Mouse (Mus musculus): Measurements from ENCODE around the gene Mkrn2.

The Mkrn2 gene

DNA sequence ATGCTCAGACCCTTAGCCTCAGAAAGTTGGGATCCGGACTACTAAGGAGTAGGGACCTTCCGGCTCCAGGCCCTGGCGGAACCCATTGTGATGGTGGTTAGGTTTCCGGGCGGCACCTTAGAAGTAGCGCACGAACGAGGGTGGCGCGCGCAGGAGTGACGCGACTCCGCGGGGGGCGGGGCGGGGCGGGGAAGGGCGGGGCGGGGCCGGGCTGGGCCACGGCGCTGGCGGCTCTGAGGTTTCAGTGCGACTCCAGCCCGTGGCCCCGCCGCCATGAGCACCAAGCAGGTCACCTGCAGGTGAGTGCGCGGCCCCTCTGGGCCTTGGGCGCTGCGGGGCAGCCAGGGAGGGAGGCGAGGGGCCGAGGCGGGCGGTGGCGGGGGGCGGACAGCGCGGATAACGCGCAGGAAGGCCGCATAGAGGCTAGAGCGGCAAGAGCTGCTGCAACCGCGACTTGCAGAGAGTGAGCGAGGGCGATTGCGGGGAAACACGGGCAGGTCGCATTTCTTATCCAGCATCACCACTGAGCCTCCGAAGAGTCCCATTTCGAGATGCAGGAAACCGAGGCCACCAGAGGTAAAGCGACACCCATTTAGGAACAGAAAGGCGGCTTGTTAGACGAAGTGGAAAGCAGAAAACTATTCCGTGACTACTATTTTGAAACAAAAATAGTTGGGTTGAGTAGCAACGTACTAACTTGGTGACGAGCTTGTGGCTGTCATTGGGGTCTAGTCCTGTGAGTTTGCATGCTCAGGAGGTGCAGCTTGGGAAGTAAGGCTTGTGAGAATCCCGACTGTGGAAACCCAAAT, at the start of gene Mkrn2:
Gene Mkrn2, plus strand, starts transcription at position 188 of the 809 bp plus-strand sequence.
- DNase-seq (ENCODE audit: inconsistent ontology term): peak; percentile 86

GRCm38 (mm10) chr6:115555485-115555884, 46.2 kb upstream of the Mkrn2 start:
- peak; percentile 54 for DNase-seq (ENCODE audit: inconsistent ontology term)

DNA sequence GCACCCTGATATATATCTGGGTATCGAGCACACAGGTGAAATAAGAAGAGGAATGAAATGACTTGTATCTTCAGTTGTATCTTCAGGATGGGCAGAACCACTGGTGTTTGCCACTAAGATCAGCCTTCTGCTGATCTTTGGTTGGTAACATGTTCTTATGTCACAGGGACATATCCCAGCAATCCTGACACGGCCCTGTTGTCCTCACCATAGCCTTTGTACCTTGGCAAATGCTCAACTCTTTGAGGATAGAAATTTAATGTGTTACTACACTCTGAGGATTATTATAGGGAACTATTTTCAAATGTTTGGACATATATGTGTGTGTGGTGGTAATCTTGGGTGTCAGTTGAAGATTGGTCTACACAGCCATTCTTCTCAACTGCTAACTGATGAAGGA, 43.5 kb upstream of the Mkrn2 start:
- DNase-seq (ENCODE audit: inconsistent ontology term): no peak

- DNase-seq (ENCODE audit: inconsistent ontology term): peak; percentile 24
Observed at GRCm38 (mm10) chr6:115559651-115560632, 41.8 kb upstream of the Mkrn2 start.

GRCm38 (mm10) chr6:115565479-115566045, 36.1 kb upstream of the Mkrn2 start:
- DNase-seq (ENCODE audit: inconsistent ontology term): no peak

- no peak for DNase-seq (ENCODE audit: inconsistent ontology term)
Observed at GRCm38 (mm10) chr6:115574171-115574570, 27.5 kb upstream of the Mkrn2 start.

DNA sequence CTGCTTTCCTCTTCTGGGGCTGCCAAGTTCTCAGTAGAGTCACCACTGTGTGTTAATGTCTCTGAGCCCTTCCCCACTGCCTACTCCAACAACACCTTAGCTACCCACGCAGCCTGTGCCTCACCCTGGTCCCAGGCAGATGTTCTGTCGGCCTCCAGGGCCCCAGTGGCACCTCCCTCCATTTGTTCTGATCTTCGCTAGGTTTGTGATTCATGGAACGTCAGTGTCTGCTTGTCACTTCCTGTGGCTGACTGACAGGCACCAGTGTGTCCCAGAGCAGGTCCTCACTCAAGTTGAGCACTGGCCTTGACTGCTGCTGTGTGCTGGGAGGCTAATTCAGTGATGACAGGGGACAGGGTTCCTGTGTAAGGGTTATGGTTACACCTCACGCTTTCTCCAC, 24.3 kb upstream of the Mkrn2 start:
- DNase-seq (ENCODE audit: inconsistent ontology term): no peak

DNA sequence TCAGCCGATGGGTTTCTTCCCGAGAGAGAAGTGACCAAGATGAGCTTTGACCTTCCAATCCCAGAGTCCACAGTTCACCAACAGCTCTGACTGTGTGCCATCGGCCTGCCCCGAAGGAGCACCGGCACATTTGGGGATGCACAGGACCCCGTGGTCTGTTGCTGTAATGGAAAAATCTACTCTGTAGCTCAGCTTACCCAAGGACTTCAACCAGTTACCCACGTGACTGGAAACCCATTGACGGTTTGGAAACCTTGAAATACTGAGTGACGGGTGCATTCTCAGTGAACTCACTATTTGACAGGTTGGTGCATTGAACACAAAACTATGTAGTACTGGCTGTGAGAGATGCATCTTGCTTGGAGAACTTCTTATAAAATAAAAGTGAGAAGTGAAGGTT, 23.8 kb upstream of the Mkrn2 start:
- no peak for DNase-seq (ENCODE audit: inconsistent ontology term)

- DNase-seq (ENCODE audit: inconsistent ontology term): no peak
Observed at GRCm38 (mm10) chr6:115580810-115581209, 20.9 kb upstream of the Mkrn2 start.

GRCm38 (mm10) chr6:115582328-115583115, 19.2 kb upstream of the Mkrn2 start:
- DNase-seq (ENCODE audit: inconsistent ontology term): no peak

DNA sequence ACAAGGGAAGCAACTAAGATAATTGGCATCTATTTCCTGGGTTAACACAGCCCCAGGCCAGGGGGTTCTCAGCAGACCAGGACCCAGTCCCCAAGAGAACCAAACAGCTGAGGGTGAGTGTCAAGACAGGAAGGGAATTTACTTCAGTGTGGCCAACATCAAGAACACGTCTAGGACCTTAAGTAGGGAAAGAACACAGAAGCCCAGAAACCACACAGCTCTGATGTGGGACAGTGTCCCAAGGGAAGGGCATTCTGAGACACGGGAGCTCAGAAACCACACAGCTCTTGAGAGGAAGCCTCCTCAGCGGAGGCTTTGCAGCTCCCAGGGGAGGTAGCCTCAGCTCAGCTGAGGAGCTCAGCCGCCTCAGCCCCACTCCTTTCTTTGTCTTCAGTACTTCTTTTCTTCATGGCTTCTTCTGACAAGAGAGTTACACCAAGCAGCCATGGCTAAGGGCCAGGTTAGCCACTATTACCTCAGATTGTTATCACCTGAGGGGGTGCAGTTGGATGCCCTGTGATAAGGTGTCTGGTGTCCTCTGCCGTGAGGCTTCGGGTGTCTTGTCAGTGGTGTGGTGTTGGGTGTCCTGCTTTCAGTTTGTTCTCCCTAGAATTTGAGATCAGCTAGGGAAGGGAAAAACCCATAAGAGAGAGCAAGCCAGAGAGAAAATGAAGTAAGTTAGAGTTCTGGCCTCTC, 18.1 kb upstream of the Mkrn2 start:
- no peak for DNase-seq (ENCODE audit: inconsistent ontology term)

GRCm38 (mm10) chr6:115584176-115584575, 17.5 kb upstream of the Mkrn2 start:
- DNase-seq (ENCODE audit: inconsistent ontology term): no peak

DNA sequence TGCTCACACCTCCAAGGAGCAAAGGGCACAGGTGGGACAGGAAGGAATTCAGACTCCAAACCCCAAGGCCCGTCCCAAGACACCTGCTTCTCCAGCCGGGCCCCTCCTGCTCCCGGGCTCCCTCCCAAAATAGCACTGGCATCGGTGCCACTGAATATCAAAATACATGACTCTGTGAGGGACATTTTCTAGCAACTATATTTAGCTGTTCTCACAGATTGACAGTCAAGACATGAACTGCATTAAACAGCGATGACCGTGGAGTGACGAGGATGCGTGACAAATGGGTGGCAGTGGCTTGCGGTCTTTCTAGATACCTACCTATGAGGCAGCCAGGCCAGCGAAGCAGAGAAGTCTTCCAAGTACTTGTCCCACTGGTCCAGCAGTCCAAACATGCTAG, 15.4 kb upstream of the Mkrn2 start:
- DNase-seq (ENCODE audit: inconsistent ontology term): no peak

DNA sequence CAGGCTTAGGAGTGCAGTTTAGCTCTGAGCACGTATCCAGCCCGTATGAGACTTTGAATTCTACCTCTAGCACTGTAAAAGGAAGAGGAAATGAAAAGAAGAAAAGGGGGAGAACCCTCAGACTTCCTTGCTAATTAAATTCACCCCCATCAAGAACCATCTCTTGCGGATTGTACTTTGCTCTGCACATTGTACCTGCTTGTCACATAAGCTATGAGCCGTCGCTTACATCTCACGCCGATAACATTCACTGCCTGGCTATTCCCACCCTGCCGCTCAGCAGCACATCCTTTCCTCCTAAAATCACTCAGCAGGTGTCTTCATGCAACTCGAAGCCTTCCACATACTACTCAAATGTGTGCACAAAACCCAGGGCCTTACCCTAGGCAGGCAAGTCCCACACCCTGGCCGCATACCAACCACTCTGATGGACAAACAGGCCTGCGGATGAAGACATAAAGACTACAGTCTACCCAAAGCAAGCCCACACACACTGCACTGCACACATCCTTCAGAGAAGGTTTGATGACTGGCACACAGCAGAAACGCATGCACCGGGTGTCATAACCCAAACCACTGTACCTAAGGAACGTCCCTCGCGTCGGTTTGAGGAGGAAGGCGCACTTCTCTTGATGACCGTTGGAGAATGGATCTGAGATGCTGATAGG, 9.9 kb upstream of the Mkrn2 start:
- DNase-seq (ENCODE audit: inconsistent ontology term): no peak

- no peak for DNase-seq (ENCODE audit: inconsistent ontology term)
Observed at GRCm38 (mm10) chr6:115592458-115592857, 9.2 kb upstream of the Mkrn2 start, which contains the start of gene Mkrn2os. Gene Mkrn2os, minus strand, starts transcription at chr6:115592576.

DNA sequence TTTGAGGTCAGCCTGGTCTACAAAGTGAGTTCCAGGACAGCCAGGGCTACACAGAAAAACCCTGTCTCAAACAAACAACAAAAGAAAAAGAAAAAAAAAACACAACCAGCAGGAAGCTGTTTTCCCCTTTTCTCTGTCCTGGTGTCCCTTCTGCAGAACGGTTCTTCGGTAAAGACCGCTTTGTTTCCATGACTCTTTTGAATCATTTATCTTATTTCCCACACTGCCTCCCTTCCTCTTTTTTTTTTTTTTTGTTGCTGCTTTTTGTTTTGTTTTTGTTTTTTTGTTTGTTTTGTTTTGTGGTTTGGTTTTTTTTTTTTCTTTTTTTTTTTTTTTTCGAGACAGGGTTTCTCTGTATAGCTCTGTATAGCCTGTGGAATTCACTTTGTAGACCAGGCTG, 8.4 kb upstream of the Mkrn2 start:
- no peak for DNase-seq (ENCODE audit: inconsistent ontology term)

DNA sequence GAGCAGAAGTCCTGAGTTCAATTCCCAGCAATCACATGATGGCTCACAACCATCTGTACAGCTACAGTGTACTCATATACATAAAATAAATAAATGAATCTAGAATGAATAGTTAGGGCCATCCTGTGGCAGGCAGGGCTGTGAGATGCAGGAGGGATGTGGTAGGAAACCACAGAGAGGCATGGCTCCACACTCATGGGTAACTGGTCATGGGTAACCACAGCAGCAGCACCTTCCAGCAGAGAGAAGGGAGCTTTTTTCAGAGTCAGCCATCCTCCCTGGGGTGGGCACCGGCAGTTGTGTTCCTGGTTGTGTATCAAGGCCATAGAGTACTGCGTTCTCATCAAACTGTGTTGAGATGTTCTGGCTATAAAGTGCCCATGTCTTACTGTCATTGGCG, 7.2 kb upstream of the Mkrn2 start:
- DNase-seq (ENCODE audit: inconsistent ontology term): no peak

DNA sequence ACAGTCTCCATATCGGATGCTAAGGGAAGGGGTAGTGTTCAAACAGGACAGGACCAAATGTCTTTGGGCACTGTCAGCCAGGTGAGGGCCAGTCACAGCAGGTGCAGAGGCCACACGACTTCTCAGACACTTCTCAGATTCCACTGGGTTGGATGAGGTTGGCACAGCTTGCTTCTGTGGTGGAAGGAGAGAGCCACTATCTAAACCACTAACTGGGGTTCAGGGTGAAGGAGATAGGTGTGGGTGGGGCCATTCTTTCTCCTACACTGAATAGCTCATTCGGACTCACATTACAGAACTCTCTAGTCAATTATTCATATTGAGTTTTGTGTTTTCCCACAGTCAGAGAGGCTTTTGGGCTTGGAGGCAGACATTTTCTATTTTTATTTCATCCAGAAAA, 6.0 kb upstream of the Mkrn2 start:
- no peak for DNase-seq (ENCODE audit: inconsistent ontology term)

DNA sequence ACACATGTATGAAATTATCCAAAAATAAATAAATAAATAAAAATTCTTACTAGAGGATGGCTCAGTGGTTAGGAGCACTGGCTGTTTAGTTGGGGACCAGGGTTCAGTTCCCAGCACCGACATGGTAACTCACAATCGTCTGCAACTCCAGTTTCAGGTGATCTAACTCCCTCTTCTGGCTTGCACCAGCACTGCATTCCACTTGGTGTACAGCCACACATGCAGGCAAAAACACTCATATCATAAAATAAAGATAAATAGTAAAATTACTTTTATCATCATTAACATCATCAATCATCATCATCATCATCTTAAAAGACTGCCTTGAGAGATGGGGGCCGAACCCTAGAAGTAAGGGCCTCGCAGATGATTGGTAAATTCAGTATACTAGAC, 384 bp upstream of the Mkrn2 start:
- no peak for DNase-seq (ENCODE audit: inconsistent ontology term)

- DNase-seq (ENCODE audit: inconsistent ontology term): peak; percentile 45
Observed at GRCm38 (mm10) chr6:115606461-115606860, 4.8 kb downstream of the Mkrn2 start.
